Mouse (Mus musculus): ENCODE results near the gene Tmcc3.

GRCm38 (mm10) chr10:94405456-94405855 lies 93.7 kb downstream of the Tmcc3 start:
- TF ChIP-seq POLR2A (IDR thresholded peaks at IDR 0.05; ENCODE audit: control insufficient read depth, extremely low read depth, insufficient read depth, low read length, poor library complexity): no peak
- no peak for TF ChIP-seq CTCF (IDR thresholded peaks at IDR 0.05; ENCODE audit: borderline replicate concordance, control insufficient read depth, extremely low read depth, insufficient read depth, low read length, poor library complexity)

Data from thymus, adult 2 months (tissue).